Mouse (Mus musculus) cerebellum, adult 2 months (tissue): ENCODE data around the gene Cfap100. TPM values are rescaled to one million over a fixed set of nuclear protein-coding genes. Genes with fewer than 3 reads are reported as not detected.

ENCODE experiments used
- DNase-seq, 2 experiments: peaks; one replicate each; pipeline ENCODE4 v3.0.0; 2021
- H3K27ac ChIP-seq: fragments of 200-500 bp; 2 replicates; pipeline ENCODE4 v1.5.1; 2012; ENCODE audit warnings: low read length, control low read depth, inconsistent platforms; ENCODE audit not compliant: insufficient read depth
- H3K27me3 ChIP-seq: fragments of 200-500 bp; 2 replicates; pipeline ENCODE4 v1.6.1; 2012; ENCODE audit warnings: inconsistent platforms, mild to moderate bottlenecking, low read length, moderate library complexity; ENCODE audit not compliant: control insufficient read depth, insufficient read depth
- H3K4me1 ChIP-seq: fragments of 200-500 bp; 2 replicates; pipeline ENCODE4 v1.6.1; 2011; ENCODE audit warnings: low read length; ENCODE audit not compliant: control insufficient read depth, insufficient read depth
- H3K4me3 ChIP-seq: fragments of 200-500 bp; replicated peaks from 2 replicates; pipeline ENCODE3; 2011; ENCODE audit warnings: mild to moderate bottlenecking, low read depth, low read length, control low read depth; ENCODE audit not compliant: insufficient read depth
- CTCF ChIP-seq: fragments of 200-500 bp; IDR thresholded peaks from 2 replicates; pipeline ENCODE4 v1.5.1; 2011; ENCODE audit warnings: low read depth, mild to moderate bottlenecking, control low read depth, low read length, moderate library complexity, borderline replicate concordance; ENCODE audit not compliant: insufficient read depth
- POLR2A ChIP-seq: fragments of 200-500 bp; IDR thresholded peaks from 2 replicates; pipeline ENCODE4 v1.6.1; 2011; ENCODE audit warnings: low read length, control low read depth, borderline replicate concordance; ENCODE audit not compliant: insufficient read depth
- WGBS: fragments of 180-500 bp; shearing (Covaris S2); methylation state at CpG from one replicate; pipeline ENCODE4 v1.1.7; 2018; 5-methylcytosine and 5-hydroxymethylcytosine counted together
- polyA plus RNA-seq: library from polyadenylated mRNA; depleted of rRNA; stranded (reverse); fragments of >200 nt; gene quantifications from 2 replicates; pipeline ENCODE4 v1.2.3, GENCODE M21; 2012; rRNA removed

The Cfap100 gene
- 5.3 and 5.5 TPM in 2 replicates for polyA plus RNA-seq

DNA sequence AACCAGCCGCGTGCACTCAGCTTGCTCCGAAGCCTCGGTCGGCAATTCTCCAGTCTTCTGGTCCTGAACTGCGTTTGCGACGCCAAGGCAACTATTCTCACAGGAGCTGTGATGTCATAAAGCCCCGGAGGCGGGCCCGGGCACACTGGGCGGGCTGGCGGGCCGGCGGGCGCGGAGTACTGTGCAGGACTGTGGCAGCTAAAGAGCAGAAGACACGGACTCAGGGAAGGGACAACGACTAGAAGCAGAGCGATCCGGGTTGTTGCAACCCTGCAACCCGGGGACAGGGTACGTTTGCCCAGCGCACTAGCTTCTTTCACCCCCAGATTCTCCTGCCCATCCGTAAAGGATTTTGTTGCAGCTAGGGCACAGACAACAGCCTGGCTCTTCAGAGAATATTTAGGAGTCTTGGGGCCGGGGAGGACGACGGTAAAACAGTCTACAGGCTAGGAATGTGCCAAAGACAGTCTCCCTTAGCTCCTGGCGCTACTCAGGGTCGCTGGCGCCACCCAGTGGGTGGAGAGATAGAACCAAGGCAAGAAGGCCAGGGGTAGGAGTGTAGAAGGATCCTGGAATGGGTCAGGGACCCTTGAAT lies at the start of gene Cfap100:
Cfap100 (minus strand) TSS at position 418 of the 595 bp plus-strand sequence.
- Histone ChIP-seq H3K4me3 (peak within 1 kb of the TSS; percentile 59), H3K4me1 (no peaks in the 10 kb centered on the region), H3K27me3 (no peaks in the 10 kb centered on the region), H3K27ac (no peak within 1 kb of the TSS)
- TF ChIP-seq CTCF (peak; percentile 69), POLR2A (no peak)
- 1% methylated on average over 31 of the region's 31 CpGs for WGBS
- DNase-seq = peak; percentile 69 to 75

DNA sequence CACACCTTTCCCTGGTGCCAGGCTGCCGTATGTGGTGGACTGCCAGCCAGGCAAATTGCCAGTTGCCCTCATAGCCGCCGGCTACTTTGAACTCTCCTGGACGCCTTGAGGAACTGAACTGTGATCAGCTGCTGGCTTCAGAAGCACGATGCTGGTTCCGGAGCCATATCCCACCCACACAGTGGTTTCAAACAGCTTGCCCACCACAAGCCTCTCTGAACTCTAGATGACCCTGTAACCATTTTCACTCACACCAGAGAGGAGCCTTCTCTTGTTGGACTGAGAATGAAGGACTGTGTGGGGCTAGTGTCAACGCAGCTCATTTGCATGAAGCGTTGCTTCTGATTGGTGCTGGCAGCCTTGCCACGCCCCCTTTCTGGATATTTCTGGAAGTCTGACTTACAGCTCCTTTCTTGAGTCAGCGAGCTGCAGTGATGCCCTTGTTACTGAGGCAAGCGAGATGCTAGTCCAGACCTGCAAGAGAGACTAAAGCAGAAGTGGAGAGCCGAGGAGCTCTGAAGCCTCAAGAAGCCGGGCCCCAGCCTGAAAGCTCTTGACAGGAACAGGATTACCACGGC lies 48.4 kb upstream of the Cfap100 start:
- H3K4me1 ChIP-seq = peaks cover 7% of the 10 kb centered on the region; the same call in 1 of the 2 replicates
- no peak overlapping the region for H3K27ac ChIP-seq
- DNase-seq = peak; percentile 47 to 49
- H3K4me3 ChIP-seq = no peak overlapping the region
- TF ChIP-seq CTCF (no peak), POLR2A (no peak)
- H3K27me3 ChIP-seq = no peaks in the 10 kb centered on the region
- 20% methylated on average over 14 of the region's 14 CpGs for WGBS

DNA sequence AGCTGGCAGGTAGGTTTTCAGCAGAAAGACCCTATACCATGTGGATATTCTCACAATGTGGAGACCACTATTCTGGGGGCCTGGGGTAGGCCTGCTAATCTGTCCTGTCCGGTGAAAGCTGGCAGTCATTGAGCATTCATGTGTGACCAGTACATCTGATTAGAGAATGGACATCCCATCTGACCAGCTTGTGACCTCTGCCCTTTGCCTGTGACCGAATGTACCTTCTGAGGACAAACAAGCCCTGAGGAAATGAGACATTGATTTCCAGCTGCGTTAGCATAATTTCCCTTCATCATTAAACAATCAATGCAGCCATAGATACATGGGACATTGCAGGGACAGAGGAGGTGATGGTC lies 47.2 kb upstream of the Cfap100 start:
- Histone ChIP-seq H3K4me1 (peaks cover 7% of the 10 kb centered on the region; the same call in 1 of the 2 replicates), H3K27me3 (no peaks in the 10 kb centered on the region), H3K4me3 (no peak overlapping the region), H3K27ac (no peak overlapping the region)
- 76% methylated on average over 3 of the region's 3 CpGs for WGBS
- TF ChIP-seq CTCF (no peak), POLR2A (no peak)
- no peak for DNase-seq

DNA sequence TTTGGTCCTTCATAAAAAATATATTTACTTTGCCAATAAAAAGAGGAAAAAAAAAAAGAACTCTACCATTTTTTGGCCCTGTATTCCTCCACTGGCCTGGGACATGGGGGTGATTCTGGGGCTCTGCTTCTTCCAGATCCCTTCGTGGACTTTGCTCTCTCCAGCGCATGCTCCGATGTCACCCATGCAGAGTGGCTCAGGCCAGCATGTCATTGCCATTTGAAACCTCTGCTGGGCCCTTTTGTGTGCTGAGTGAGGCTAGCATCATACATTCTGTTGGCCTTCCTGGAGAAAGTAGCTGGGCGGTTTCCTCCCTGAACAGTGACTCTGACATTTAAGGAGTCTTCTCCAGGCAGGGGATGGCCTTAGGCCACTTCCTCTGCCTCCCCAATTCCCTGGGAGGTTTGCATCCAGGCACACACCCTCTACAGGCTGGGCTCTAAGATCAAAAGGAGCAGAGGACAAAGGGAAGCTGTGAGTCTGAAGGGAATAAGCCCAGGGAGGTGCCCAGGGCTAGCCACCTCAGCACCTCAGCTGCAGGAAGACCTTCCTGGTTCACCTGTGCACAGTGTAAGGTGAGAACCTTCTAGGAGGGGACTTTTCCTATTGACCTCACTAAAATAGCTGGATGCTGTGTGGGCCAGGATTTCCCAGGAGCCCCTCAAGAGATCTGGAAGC lies 46.7 kb upstream of the Cfap100 start:
- WGBS = 94% methylated on average over 4 of the region's 4 CpGs
- Histone ChIP-seq H3K4me1 (peaks cover 7% of the 10 kb centered on the region; the same call in 1 of the 2 replicates), H3K27me3 (no peaks in the 10 kb centered on the region), H3K27ac (no peak overlapping the region), H3K4me3 (no peak overlapping the region)
- TF ChIP-seq POLR2A (no peak), CTCF (no peak)
- DNase-seq = no peak

DNA sequence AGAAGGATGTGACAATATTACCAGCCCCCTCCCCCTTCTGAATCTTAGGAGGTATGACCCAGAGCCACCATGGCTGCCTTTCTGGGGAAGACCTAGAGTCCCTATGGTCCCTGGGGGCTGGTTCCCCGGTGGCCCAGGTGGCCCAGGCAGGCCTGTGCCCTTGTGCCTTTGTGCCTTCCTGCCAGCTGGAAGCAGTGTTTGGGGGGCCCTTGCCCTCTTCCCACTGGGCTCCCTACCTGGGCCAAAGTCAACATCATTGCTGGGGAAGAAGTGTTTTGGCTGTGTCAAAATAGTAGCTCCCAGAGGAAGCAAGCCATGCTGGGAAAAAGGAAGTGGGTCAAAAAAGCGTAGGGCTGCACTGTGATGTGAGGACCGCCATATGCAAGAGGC lies 45.8 kb upstream of the Cfap100 start:
- 90% methylated on average over 3 of the region's 3 CpGs for WGBS
- no peak for DNase-seq
- Histone ChIP-seq H3K27ac (no peak overlapping the region), H3K4me3 (no peak overlapping the region), H3K4me1 (peaks cover 7% of the 10 kb centered on the region; the same call in 1 of the 2 replicates), H3K27me3 (no peaks in the 10 kb centered on the region)
- TF ChIP-seq POLR2A (no peak), CTCF (no peak)

GRCm38 (mm10) chr6:90473630-90474360 lies 45.2 kb upstream of the Cfap100 start:
- WGBS = 96% methylated on average over 24 of the region's 24 CpGs
- Histone ChIP-seq H3K27ac (no peak overlapping the region), H3K4me1 (peaks cover 7% of the 10 kb centered on the region; the same call in 1 of the 2 replicates), H3K4me3 (no peak overlapping the region), H3K27me3 (no peaks in the 10 kb centered on the region)
- TF ChIP-seq CTCF = no peak
- no peak for TF ChIP-seq POLR2A
- no peak for DNase-seq

GRCm38 (mm10) chr6:90472697-90473096 lies 44.1 kb upstream of the Cfap100 start:
- 92% methylated on average over 3 of the region's 3 CpGs for WGBS
- no peak for TF ChIP-seq POLR2A
- TF ChIP-seq CTCF = no peak
- Histone ChIP-seq H3K4me3 (no peak overlapping the region), H3K4me1 (peaks cover 7% of the 10 kb centered on the region; the same call in 1 of the 2 replicates), H3K27me3 (no peaks in the 10 kb centered on the region), H3K27ac (no peak overlapping the region)
- DNase-seq = no peak
